ENCODE assay signal across 8 mouse cellular contexts in the genomic region with DNA sequence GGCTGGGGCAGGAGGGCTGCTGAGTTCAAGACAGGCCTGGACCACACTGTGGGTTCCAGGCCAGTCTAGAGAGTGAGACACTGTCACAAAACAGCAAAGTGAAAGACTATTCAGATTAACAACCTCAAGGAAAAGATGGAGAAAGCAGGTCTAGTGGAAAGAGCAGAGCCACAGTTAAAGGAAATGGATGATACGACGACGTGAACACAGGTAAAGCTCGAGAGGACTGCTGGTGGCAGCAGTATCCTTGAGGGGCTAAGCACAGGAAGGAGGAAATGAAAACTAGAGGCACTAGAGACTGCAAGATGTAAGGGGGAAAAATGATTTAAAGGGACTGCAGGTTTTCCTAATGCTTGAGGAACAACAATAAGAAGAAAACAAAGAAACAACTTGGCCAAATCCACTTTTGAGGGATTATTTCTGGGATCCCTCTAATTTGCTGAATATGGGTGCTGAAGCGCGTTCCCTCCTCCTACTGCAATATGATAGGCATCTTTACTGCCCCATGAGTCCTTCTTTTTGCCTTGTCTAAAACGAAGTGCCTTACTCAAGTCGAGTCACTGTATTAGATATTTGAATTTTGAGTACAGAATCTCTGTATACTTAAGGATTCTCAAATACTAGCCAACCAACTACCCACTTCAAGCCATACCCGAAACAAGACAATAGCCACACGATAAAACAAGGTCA. TPM values are rescaled to one million over a fixed set of nuclear protein-coding genes. Genes with fewer than 3 reads are reported as not detected.
DNase-seq lines count a peak whose midpoint lies in the region; ATAC-seq and TF ChIP-seq lines count a peak whose summit lies in the region.

No protein-coding gene starts in this region.

- peak overlapping the region; percentile 69 for H3K4me2 ChIP-seq in hindbrain, embryonic 16.5 days (ENCODE audit: low read length)

- H3K4me1 ChIP-seq in liver, adult 2 months (ENCODE audit: control insufficient read depth, insufficient read depth, low read length): peaks cover 14% of the 10 kb centered on the region
- peaks cover 17% of the 10 kb centered on the region for H3K4me1 ChIP-seq in hindbrain, embryonic 16.5 days (ENCODE audit: control insufficient read depth, insufficient read depth, low read depth, low read length)

- ATAC-seq in hindbrain, embryonic 16.5 days: no peak

- 15% methylated on average over 10 of the region's 10 CpGs for WGBS in liver, adult 2 months
- 8% methylated on average over 10 of the region's 10 CpGs for WGBS in hindbrain, embryonic 16.5 days

- no peaks in the 10 kb centered on the region for H3K27me3 ChIP-seq in liver, adult 2 months (ENCODE audit: control insufficient read depth, insufficient read depth, low read length)
- H3K27me3 ChIP-seq in hindbrain, embryonic 16.5 days (replicated peaks; ENCODE audit: control insufficient read depth, insufficient read depth, low read length): no peaks in the 10 kb centered on the region

- TF ChIP-seq POLR2A in liver, adult 2 months (IDR thresholded peaks at IDR 0.05; ENCODE audit: extremely low read depth, insufficient read depth, low read length): no peak

- peak overlapping the region; percentile 90; the same call in 1 of the 2 replicates for H3K4me3 ChIP-seq in liver, adult 2 months (ENCODE audit: insufficient read depth, low read depth, low read length)
- peak overlapping the region; percentile 96 for H3K4me3 ChIP-seq in hindbrain, embryonic 16.5 days (ENCODE audit: low read length)

- no peak for TF ChIP-seq CTCF in liver, adult 2 months (IDR thresholded peaks at IDR 0.05; ENCODE audit: low read depth, low read length)

- H3K27ac ChIP-seq in liver, adult 2 months (replicated peaks; ENCODE audit: insufficient read depth, low read depth, low read length): no peak overlapping the region
- H3K27ac ChIP-seq in hindbrain, embryonic 16.5 days (ENCODE audit: low read depth, low read length): peak overlapping the region; percentile 91

- no peaks in the 10 kb centered on the region for H3K9me3 ChIP-seq in hindbrain, embryonic 16.5 days (ENCODE audit: control insufficient read depth, low read length)

- H3K79me2 ChIP-seq in liver, adult 2 months (ENCODE audit: control insufficient read depth, insufficient read depth, low read length): peaks cover 36% of the 10 kb centered on the region; the same call in 1 of the 2 replicates

- no peak for DNase-seq in liver, adult 2 months (ENCODE audit: extremely low read depth, low read depth, low spot score)
- DNase-seq in liver: no peak
- DNase-seq in c-Kit-negative CD71-positive TER-119-positive erythroid progenitor cells, embryonic 14.5 days (ENCODE audit: low read depth, low spot score): peak; percentile 30
- peak; percentile 46 for DNase-seq in naive thymus-derived CD4-positive, alpha-beta T cell, adult 2 months (ENCODE audit: low read depth)
- no peak for DNase-seq in embryo, embryonic 10 days (ENCODE audit: low spot score)
- DNase-seq in right cerebral cortex, adult 18-20 months: no peak
- DNase-seq in gastrocnemius, adult 8-10 months (ENCODE audit: low spot score in 2 of 2): no peak

- no peaks in the 10 kb centered on the region for H3K36me3 ChIP-seq in liver, adult 2 months (ENCODE audit: control insufficient read depth, insufficient read depth, low read length)
- no peaks in the 10 kb centered on the region for H3K36me3 ChIP-seq in hindbrain, embryonic 16.5 days (ENCODE audit: control insufficient read depth, insufficient read depth, low read length)

- H3K9ac ChIP-seq in liver, adult 2 months (ENCODE audit: low read depth, low read length): peak overlapping the region; percentile 89; the same call in 1 of the 2 replicates
- H3K9ac ChIP-seq in hindbrain, embryonic 16.5 days (ENCODE audit: low read depth, low read length): peak overlapping the region; percentile 87

RNA-seq across cellular contexts. Expression of a gene that starts 1.3 kb away (rescaled TPM):
- total RNA-seq in liver, adult 2 months (2014; rRNA removed): 12.2 and 14.4 TPM in 2 replicates
- polyA plus RNA-seq in liver, adult 2 months (2012; rRNA removed): 13.0 TPM in 2 replicates
- 77.9 and 79.1 TPM in 2 replicates for polyA plus RNA-seq in hindbrain, embryonic 16.5 days (2015; fragmentation: Nextera tagmentation; extraction: Ambion mirVana)
- 10 to 100 TPM; 20.2 to 33.9 (median 25.3) TPM for total RNA-seq in gastrocnemius, adult 8-10 months (2022)

RNA-seq across cellular contexts. Expression of a gene that starts 30.9 kb away (rescaled TPM):
- 135 and 170 TPM in 2 replicates for total RNA-seq in liver, adult 2 months (2014; rRNA removed)
- polyA plus RNA-seq in liver, adult 2 months (2012; rRNA removed): 41.1 and 84.0 TPM in 2 replicates
- polyA plus RNA-seq in hindbrain, embryonic 16.5 days (2015; fragmentation: Nextera tagmentation; extraction: Ambion mirVana): 446 and 518 TPM in 2 replicates
- total RNA-seq in gastrocnemius, adult 8-10 months (2022): 100 to 1,000 TPM; 230 to 275 (median 261) TPM

RNA-seq across cellular contexts. Expression of a gene that starts 38.8 kb away (rescaled TPM):
- total RNA-seq in liver, adult 2 months (2014; rRNA removed): 0.28 TPM in 1 of 2 replicates, not detected in the other
- polyA plus RNA-seq in liver, adult 2 months (2012; rRNA removed): not detected in 2 replicates
- 1.3 and 1.6 TPM in 2 replicates for polyA plus RNA-seq in hindbrain, embryonic 16.5 days (2015; fragmentation: Nextera tagmentation; extraction: Ambion mirVana)
- not detected for total RNA-seq in gastrocnemius, adult 8-10 months (2022)

Comparison
In these comparisons a context has a peak if more than half of its experiments do, and no peak if none do; other contexts are left out.
1. DNase-seq: peak in c-Kit-negative CD71-positive TER-119-positive erythroid progenitor cells, embryonic 14.5 days (single experiment) and naive thymus-derived CD4-positive, alpha-beta T cell, adult 2 months (single experiment); none in liver, adult 2 months (single experiment), liver (single experiment), embryo, embryonic 10 days (single experiment), right cerebral cortex, adult 18-20 months (single experiment) and gastrocnemius, adult 8-10 months (0 of 2).